Mouse (Mus musculus) embryonic fibroblast, embryonic 13.5 days (primary cell): ENCODE data around the gene Bsg.

Experiments used
- CTCF ChIP-seq: IDR thresholded peaks from 2 replicates; pipeline ENCODE4 v1.5.1; 2011; ENCODE audit warnings: mild to moderate bottlenecking, control low read depth, low read length, moderate library complexity, borderline replicate concordance; ENCODE audit not compliant: insufficient read depth
- POLR2A ChIP-seq: IDR thresholded peaks from 2 replicates; pipeline ENCODE4 v1.6.1; 2011; ENCODE audit warnings: low read depth, mild to moderate bottlenecking, control low read depth, low read length, moderate library complexity

DNA sequence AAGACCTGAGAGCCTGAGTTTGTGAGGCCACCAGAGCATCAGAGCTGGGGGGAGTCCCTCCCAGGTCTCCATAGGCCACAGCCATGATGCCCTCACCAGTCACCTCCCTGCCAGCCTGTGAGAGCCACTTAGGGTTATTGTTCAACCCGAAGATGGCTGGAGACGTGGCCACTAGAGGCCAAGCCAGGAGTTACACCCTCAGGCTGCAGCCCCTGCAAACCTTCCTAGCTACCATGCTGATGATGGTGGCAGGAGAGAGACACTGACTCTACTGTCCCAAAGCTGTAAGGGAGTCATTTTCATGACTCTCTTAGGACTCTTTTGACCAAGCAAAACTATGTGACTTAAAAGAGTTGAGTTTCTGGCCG, 32.2 kb upstream of the Bsg start:
- no peak for TF ChIP-seq CTCF
- no peak for TF ChIP-seq POLR2A
